Mouse (Mus musculus): ENCODE data around the gene Rcn3.

Rcn3 gene

GRCm38 (mm10) chr7:45073949-45074348 lies 18.1 kb downstream of the Rcn3 start:
- in situ Hi-C loops (cut with MboI, MseI) = no loop called here

GRCm38 (mm10) chr7:45073171-45073707 lies 18.8 kb downstream of the Rcn3 start:
- in situ Hi-C loops (cut with MboI, MseI) = no loop called here

- in situ Hi-C loops (cut with MboI, MseI) = no loop called here
Observed at GRCm38 (mm10) chr7:45072230-45072629, 19.8 kb downstream of the Rcn3 start.

- in situ Hi-C loops (cut with MboI, MseI) = loop anchor here in 1 of 2 experiments (5.0 kb wide), 1 partner anchor 47 kb away; no protein-coding TSS in a partner anchor
Observed at GRCm38 (mm10) chr7:45069671-45070070, 22.4 kb downstream of the Rcn3 start.

- in situ Hi-C loops (cut with MboI, MseI) = loop anchor here in 1 of 2 experiments (5.0 kb wide), 1 partner anchor 46 kb away; no protein-coding TSS in a partner anchor
Observed at GRCm38 (mm10) chr7:45068000-45068318, 24.1 kb downstream of the Rcn3 start.

GRCm38 (mm10) chr7:45067190-45067999 lies 24.6 kb downstream of the Rcn3 start:
- in situ Hi-C loops (cut with MboI, MseI) = loop anchor here in 1 of 2 experiments (5.0 kb wide), 1 partner anchor 45 kb away; no protein-coding TSS in a partner anchor

- in situ Hi-C loops (cut with MboI, MseI) = loop anchor here in 1 of 2 experiments (5.0 kb wide), 1 partner anchor 35 kb away; no protein-coding TSS in a partner anchor
Observed at GRCm38 (mm10) chr7:45062239-45062835, 29.7 kb downstream of the Rcn3 start, which contains the start of the genes Nosip and Prrg2. Gene Nosip, plus strand, starts transcription at chr7:45062429. Gene Prrg2, minus strand, starts transcription at chr7:45062677.

- in situ Hi-C loops (cut with MboI, MseI) = loop anchor here in 1 of 2 experiments (5.0 kb wide), 1 partner anchor 34 kb away; no protein-coding TSS in a partner anchor
Observed at GRCm38 (mm10) chr7:45061532-45062075, 30.4 kb downstream of the Rcn3 start.

- in situ Hi-C loops (cut with MboI, MseI) = loop anchor here in 1 of 2 experiments (5.0 kb wide), 1 partner anchor 33 kb away; no protein-coding TSS in a partner anchor
Observed at GRCm38 (mm10) chr7:45060632-45061122, 31.3 kb downstream of the Rcn3 start.

GRCm38 (mm10) chr7:45058607-45059571 lies 33.1 kb downstream of the Rcn3 start:
- in situ Hi-C loops (cut with MboI, MseI) = no loop called here

GRCm38 (mm10) chr7:45056972-45057348 lies 35.1 kb downstream of the Rcn3 start:
- in situ Hi-C loops (cut with MboI, MseI) = no loop called here

GRCm38 (mm10) chr7:45056329-45056971 lies 35.6 kb downstream of the Rcn3 start:
- in situ Hi-C loops (cut with MboI, MseI) = no loop called here

GRCm38 (mm10) chr7:45053931-45054510 lies 38.0 kb downstream of the Rcn3 start:
- in situ Hi-C loops (cut with MboI, MseI) = no loop called here

GRCm38 (mm10) chr7:45053117-45053930 lies 38.7 kb downstream of the Rcn3 start:
- in situ Hi-C loops (cut with MboI, MseI) = no loop called here

- in situ Hi-C loops (cut with MboI, MseI) = no loop called here
Observed at GRCm38 (mm10) chr7:45052862-45053116, 39.2 kb downstream of the Rcn3 start, which contains the start of gene Prr12. Gene Prr12, minus strand, starts transcription at chr7:45052881.

- in situ Hi-C loops (cut with MboI, MseI) = no loop called here
Observed at GRCm38 (mm10) chr7:45052181-45052861, 39.7 kb downstream of the Rcn3 start.

- in situ Hi-C loops (cut with MboI, MseI) = no loop called here
Observed at GRCm38 (mm10) chr7:45051601-45051974, 40.4 kb downstream of the Rcn3 start.

GRCm38 (mm10) chr7:45050945-45051600 lies 40.9 kb downstream of the Rcn3 start:
- in situ Hi-C loops (cut with MboI, MseI) = no loop called here

All from T-helper 17 cell (primary cell).